Mouse (Mus musculus) retina, adult 2 months (tissue): ENCODE data around the gene Chaf1b.

Experiments
- DNase-seq: peaks from one replicate; pipeline ENCODE4 v3.0.0-alpha.2; 2012; ENCODE audit warnings: low read depth, low spot score

Gene Chaf1b

DNA sequence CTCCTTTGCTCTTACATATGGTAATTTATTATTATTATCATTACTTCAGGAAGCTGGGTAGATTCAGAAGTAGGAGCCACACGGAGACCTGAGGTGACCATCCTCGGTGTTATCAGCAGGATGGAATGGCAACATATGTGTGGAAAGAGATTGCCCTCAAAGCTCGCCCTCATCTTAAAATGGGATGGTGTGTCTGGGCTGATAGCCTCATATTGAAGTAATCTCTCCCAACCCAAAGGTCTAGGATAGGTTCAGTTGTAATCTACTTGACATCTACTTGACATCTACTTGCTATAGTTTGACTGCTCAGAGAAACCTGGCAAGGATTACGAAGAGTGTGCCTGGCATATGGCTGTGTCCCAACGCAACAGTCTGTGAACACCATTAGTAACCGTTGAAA, 60.6 kb downstream of the Chaf1b start:
- no peak for DNase-seq

DNA sequence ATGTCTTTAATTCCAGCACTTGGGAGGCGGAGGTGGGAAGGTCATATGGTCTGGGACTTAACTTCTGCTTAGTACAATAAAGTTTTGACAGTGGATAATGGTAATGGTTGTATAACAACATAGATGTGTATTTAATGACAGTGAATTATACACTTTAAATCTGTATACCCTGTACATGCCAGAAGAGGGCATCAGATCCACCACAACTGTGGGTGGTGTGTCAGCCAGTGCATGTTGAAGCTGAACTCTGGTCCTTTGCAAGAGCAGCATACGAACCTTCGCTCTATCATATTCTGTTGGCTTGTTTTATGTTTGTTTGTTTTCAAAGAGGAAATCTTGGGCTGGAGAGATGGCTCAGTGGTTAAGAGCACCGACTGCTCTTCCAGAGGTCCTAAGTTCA, 63.7 kb downstream of the Chaf1b start:
- no peak for DNase-seq
